Mouse (Mus musculus): ENCODE measurements around the gene Pecr.

The Pecr gene

DNA sequence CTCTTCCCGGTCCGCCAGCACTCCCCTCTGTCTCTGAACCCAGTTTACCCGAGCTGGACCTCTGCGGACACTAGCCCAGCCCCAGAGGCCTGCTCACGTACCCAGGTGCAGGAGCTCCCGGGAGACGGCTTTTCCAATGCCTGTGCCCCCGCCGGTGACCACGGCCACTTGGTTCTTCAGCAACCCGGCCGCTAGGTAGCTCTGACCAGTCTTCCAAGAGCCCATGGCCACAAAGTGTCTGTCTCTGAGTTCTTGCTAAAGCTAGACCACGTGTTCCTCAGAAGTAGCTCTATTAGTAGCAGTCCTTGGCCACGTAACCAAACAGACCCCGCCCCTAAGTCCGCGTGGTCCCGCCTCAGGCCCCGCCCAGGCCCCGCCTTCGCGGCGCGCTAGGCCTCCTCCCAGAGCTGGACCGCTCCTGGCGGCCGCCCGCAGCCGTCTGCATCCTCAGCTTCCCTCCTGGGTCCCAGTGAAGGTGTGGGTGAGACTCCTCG lies at the start of gene Pecr, which contains the start of gene Tmem169:
Gene Pecr, minus strand, starts transcription at position 323 of the 494 bp plus-strand sequence.
Gene Tmem169, plus strand, starts transcription at position 378 of the 494 bp plus-strand sequence.
- DNase-seq (ENCODE audit: low spot score in 2 of 2) = peak; percentile 88 to 92

DNA sequence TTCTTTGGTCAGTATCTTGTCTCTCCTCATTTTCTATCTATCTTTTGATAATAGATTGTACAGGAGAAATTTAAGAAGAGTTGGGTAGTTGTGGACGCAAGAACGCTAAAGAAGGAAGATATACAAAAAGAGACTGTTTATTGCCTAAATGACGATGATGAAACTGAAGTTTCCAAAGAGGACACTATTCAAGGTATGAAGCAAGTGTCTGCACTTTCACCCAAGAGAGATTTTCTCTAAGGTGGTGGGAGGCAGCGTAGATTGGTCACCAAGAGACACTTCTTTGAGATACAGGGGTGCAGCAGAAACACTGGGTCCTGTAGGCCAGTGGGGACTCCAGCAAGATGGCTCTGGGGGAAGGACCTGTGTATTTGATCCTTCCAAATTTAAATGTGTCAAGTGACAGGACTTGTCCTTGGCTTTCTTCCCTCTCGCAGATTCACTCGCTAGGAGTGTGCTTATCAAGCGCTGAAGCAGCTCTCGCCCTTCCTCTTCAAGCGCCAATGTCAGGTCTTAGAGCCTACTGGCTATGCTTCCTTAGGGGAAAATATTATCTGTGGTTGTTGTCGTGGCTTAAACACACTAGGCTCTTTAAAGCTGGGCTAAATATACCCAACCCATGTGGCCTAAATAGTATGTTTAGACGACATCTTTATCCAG lies 42.2 kb upstream of the Pecr start:
- DNase-seq (ENCODE audit: low spot score in 2 of 2) = no peak

GRCm38 (mm10) chr1:72323248-72323647 lies 39.1 kb upstream of the Pecr start:
- no peak for DNase-seq (ENCODE audit: low spot score in 2 of 2)

DNA sequence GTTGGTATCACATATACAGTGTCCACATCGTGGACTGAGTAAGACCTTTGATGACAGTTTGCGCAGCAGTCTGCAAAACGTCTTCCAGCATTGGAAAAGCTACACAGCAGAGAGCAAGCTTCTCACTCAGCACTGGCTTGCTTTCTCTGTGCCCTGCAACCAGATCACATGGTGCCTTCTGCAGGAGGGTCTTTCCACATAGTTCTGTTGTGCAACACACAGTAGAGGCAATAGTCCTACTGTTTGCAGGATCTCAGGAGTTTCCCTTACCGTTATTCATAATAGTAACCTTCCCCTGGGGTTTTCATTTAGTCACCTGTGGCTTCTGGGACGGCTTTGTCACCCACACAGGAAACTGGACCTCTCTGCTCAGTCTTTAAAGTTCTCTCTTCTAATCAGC lies 36.6 kb upstream of the Pecr start:
- no peak for DNase-seq (ENCODE audit: low spot score in 2 of 2)

GRCm38 (mm10) chr1:72316901-72317300 lies 32.8 kb upstream of the Pecr start:
- DNase-seq (ENCODE audit: low spot score in 2 of 2) = no peak

DNA sequence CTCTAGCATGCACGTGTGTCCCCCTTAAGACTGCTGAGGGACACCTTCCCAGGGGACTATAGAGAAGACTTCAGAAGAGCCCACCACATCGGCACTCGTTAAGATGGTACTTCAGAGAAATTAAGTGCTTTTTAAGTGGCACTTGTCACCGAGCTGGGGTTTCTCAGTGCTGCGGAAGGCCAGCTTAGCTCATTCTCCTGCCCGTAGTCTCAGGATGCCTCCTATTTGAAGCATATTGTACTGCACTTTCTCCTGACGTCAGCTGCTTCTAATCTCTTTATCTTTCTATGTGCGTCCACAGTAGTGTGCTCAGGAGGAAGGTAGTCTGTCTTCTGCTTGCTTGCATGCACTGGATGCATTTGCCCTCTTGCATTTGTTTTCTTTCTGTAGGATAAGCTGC lies 32.3 kb upstream of the Pecr start:
- DNase-seq (ENCODE audit: low spot score in 2 of 2) = no peak

GRCm38 (mm10) chr1:72315447-72315846 lies 31.3 kb upstream of the Pecr start:
- DNase-seq (ENCODE audit: low spot score in 2 of 2) = no peak

- DNase-seq (ENCODE audit: low spot score in 2 of 2) = no peak
Measured at GRCm38 (mm10) chr1:72313399-72314039, 29.4 kb upstream of the Pecr start.

- no peak for DNase-seq (ENCODE audit: low spot score in 2 of 2)
Measured at GRCm38 (mm10) chr1:72312701-72313398, 28.7 kb upstream of the Pecr start.

DNA sequence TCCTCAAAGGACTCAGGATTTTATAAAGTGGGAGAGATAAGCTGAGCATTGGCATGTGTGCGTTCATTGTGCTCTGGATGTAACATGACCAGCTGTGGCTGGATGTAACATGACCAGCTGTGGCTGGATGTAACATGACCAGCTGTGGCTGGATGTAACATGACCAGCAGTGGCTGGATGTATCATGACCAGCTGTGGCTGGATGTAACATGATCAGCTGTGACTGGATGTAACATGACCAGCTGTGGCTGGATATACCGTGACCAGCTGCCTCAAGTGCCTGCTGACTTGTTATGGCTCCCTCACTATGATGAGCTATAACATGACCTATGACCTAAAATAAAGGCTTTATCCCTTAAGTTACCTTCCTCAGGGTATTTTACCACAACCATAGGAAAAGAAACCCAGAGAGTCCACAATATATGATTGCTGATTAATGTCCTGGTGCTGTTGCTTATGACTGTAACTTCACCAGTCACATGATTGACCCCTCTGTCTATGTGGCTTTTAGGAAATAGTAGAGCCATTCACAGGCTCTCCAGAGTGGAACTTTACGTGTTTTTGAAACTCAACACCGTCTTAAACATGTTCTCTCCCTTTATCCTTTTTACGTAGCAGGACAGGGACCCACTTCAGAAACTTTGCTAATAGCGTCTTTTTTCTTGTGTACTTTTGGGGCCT lies 25.8 kb upstream of the Pecr start:
- DNase-seq (ENCODE audit: low spot score in 2 of 2) = no peak

DNA sequence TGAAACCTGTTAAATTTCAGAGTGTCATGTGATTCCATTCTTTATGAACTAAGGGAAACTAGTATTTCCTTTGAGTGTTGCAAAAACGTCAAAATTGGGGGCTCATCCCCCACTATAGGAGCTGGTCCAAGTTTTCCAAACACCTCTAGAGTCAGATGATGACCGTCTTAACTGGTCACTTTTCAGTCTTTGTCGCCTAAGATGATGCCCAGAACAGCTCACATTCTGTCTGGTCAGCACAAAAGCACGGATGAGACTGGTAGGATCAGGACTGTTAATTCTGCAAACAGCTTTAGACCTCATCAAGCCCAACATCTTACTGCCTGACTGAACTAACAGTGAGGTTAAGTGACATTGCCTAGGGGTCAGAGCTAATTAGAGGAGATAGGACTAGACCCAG lies 24.8 kb upstream of the Pecr start:
- no peak for DNase-seq (ENCODE audit: low spot score in 2 of 2)

GRCm38 (mm10) chr1:72307317-72307798 lies 23.2 kb upstream of the Pecr start, which contains the start of gene Xrcc5:
Gene Xrcc5 (plus strand): TSS chr1:72307421.
- peak; percentile 76 to 89 for DNase-seq (ENCODE audit: low spot score in 2 of 2)

GRCm38 (mm10) chr1:72306679-72307181 lies 22.6 kb upstream of the Pecr start:
- DNase-seq (ENCODE audit: low spot score in 2 of 2) = no peak

GRCm38 (mm10) chr1:72306241-72306640 lies 22.1 kb upstream of the Pecr start:
- no peak for DNase-seq (ENCODE audit: low spot score in 2 of 2)

GRCm38 (mm10) chr1:72301845-72302244 lies 17.7 kb upstream of the Pecr start:
- no peak for DNase-seq (ENCODE audit: low spot score in 2 of 2)

GRCm38 (mm10) chr1:72295746-72296145 lies 11.6 kb upstream of the Pecr start:
- no peak for DNase-seq (ENCODE audit: low spot score in 2 of 2)

- DNase-seq (ENCODE audit: low spot score in 2 of 2) = no peak
Measured at GRCm38 (mm10) chr1:72293869-72294663, 10.0 kb upstream of the Pecr start.

- DNase-seq (ENCODE audit: low spot score in 2 of 2) = no peak
Measured at GRCm38 (mm10) chr1:72291925-72292324, 7.8 kb upstream of the Pecr start.

GRCm38 (mm10) chr1:72291421-72291820 lies 7.3 kb upstream of the Pecr start:
- DNase-seq (ENCODE audit: low spot score in 2 of 2) = no peak

DNA sequence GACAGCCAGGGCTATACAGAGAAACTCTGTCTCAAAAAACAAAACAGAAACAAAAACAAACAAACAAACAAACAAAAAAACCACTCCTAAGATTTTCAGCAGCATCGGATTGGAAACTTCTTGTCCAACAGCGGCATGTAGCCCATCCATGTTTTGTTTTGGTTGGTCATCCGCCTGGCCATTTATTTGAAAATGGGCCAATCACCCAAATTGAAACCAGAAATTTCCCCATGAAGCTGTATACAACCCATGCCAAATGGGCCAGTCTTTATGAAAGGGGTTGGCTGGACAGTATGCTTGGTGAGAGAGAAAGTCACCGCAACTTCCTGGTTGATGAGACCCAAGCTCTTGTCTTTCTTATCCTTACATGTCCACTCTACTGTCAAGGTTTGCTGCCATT lies 6.8 kb upstream of the Pecr start:
- DNase-seq (ENCODE audit: low spot score in 2 of 2) = no peak
